Mouse (Mus musculus) neural tube, embryonic 12.5 days (tissue): ENCODE data around the gene Vsig4. TPM values are rescaled to one million over a fixed set of nuclear protein-coding genes. Genes with fewer than 3 reads are reported as not detected.
"Not testable (repeated sequence)": the region's sequence is repeated elsewhere in the genome, so short reads cannot be mapped to it uniquely, and the experiment has no call there.

Experiments
- ATAC-seq: fragments of 200-750 bp; cut with Nextera tagmentation; 2 replicates; pipeline ENCODE4 v1.8.0; 2017; ENCODE audit warnings: low read depth, mild to moderate bottlenecking, moderate TSS enrichment, moderate library complexity; ENCODE audit not compliant: low FRiP score
- H3K27ac ChIP-seq: fragments of 300-500 bp; sonication (generic); 2 replicates; pipeline ENCODE4 v1.5.1; 2016
- H3K27me3 ChIP-seq: fragments of 300-500 bp; sonication (generic); replicated peaks from 2 replicates; pipeline ENCODE4 v1.6.1; 2016; ENCODE audit warnings: mild to moderate bottlenecking
- H3K36me3 ChIP-seq: fragments of 300-500 bp; sonication (generic); 2 replicates; pipeline ENCODE4 v1.6.1; 2016; ENCODE audit warnings: mild to moderate bottlenecking
- H3K4me1 ChIP-seq: fragments of 300-500 bp; sonication (generic); 2 replicates; pipeline ENCODE4 v1.6.1; 2016
- H3K4me2 ChIP-seq: fragments of 300-500 bp; sonication (generic); replicated peaks from 2 replicates; pipeline ENCODE4 v1.6.1; 2016; ENCODE audit warnings: mild to moderate bottlenecking
- H3K4me3 ChIP-seq: fragments of 300-500 bp; sonication (generic); 2 replicates; pipeline ENCODE4 v1.5.1; 2016
- H3K9ac ChIP-seq: fragments of 300-500 bp; sonication (generic); 2 replicates; pipeline ENCODE4 v1.6.1; 2016; ENCODE audit warnings: mild to moderate bottlenecking
- H3K9me3 ChIP-seq: fragments of 300-500 bp; sonication (generic); 2 replicates; pipeline ENCODE4 v1.6.1; 2016; ENCODE audit warnings: mild to moderate bottlenecking
- WGBS: fragments of 180-500 bp; shearing (Covaris S2); methylation state at CpG from one replicate; pipeline ENCODE4 v1.1.7; 2016; 5-methylcytosine and 5-hydroxymethylcytosine counted together
- polyA plus RNA-seq: library from polyadenylated mRNA; unstranded; fragments of >200 nt; fragmentation: Nextera tagmentation; extraction: Ambion mirVana; gene quantifications from 2 replicates; pipeline ENCODE4 v1.2.1, GENCODE M21; 2016

Vsig4 gene
- polyA plus RNA-seq = not detected in 2 replicates

- H3K27me3 ChIP-seq = no peaks in the 10 kb centered on the region
- no peak for ATAC-seq
- no peaks in the 10 kb centered on the region for H3K4me1 ChIP-seq
- H3K36me3 ChIP-seq = no peaks in the 10 kb centered on the region
- no peak within 1 kb of the TSS for H3K9ac ChIP-seq
- 94% methylated on average over 3 of the region's 3 CpGs for WGBS
- H3K4me2 ChIP-seq = no peak within 1 kb of the TSS
- no peaks in the 10 kb centered on the region for H3K9me3 ChIP-seq
- H3K4me3 ChIP-seq = no peak within 1 kb of the TSS
- no peak within 1 kb of the TSS for H3K27ac ChIP-seq
Measured at GRCm38 (mm10) chrX:96293338-96293737, at the start of gene Vsig4. Vsig4 (minus strand) TSS chrX:96293438.

- Histone ChIP-seq H3K4me1 (no peaks in the 10 kb centered on the region), H3K9me3 (no peaks in the 10 kb centered on the region), H3K4me3 (no peak overlapping the region), H3K4me2 (no peak overlapping the region), H3K9ac (no peak overlapping the region), H3K27ac (no peak overlapping the region), H3K27me3 (no peaks in the 10 kb centered on the region), H3K36me3 (no peaks in the 10 kb centered on the region)
- ATAC-seq = no peak
- WGBS = 77% methylated on average over 2 of the region's 2 CpGs
Measured at GRCm38 (mm10) chrX:96339108-96339507, 45.9 kb upstream of the Vsig4 start.

DNA sequence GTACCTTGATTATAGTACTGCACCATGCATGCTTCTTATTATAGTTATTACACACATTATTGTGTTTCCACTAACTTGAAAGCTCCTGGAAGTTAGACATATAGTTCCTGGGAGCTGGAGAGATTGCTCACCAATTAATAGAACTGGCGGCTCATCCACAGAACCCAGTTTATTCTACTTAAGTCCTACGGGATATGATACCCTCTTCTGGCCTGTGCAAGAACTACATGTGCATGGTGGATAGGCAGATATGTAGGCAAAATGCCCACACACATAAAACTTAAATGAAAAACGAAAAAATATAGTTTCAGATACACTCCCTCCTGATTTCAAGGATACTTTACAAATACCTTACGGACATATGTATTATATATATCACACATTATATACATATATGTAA, 36.5 kb upstream of the Vsig4 start:
- H3K4me2 ChIP-seq = no peak overlapping the region
- no peaks in the 10 kb centered on the region for H3K27me3 ChIP-seq
- no peak overlapping the region for H3K4me3 ChIP-seq
- 52% methylated on average over 4 of the region's 4 CpGs for WGBS
- H3K27ac ChIP-seq = no peak overlapping the region
- H3K9ac ChIP-seq = no peak overlapping the region
- ATAC-seq = no peak
- H3K36me3 ChIP-seq = no peaks in the 10 kb centered on the region
- H3K9me3 ChIP-seq = no peaks in the 10 kb centered on the region
- no peaks in the 10 kb centered on the region for H3K4me1 ChIP-seq

DNA sequence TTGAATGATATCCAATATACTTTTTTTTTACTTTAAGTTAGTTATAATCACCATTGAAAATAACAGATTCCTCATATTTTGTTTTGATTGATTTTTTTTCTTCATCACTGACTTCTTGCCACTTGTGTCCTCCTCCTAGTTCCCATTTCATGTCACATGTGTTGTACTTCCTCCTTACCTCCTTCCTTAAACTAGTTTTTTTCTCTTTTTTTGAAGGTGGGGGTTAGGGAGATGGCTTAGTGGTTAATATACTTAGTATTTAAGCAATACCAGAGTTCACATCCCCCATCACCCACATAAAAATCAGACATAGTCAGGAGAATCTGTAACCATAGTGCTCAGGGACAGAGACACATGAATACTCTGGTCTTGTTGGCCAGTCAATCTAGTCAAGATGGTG, 36.7 kb downstream of the Vsig4 start:
- Histone ChIP-seq H3K9me3 (no peaks in the 10 kb centered on the region), H3K4me3 (no peak overlapping the region), H3K27ac (no peak overlapping the region), H3K36me3 (no peaks in the 10 kb centered on the region), H3K27me3 (no peaks in the 10 kb centered on the region), H3K4me1 (no peaks in the 10 kb centered on the region), H3K9ac (no peak overlapping the region), H3K4me2 (no peak overlapping the region)
- no peak for ATAC-seq

GRCm38 (mm10) chrX:96239644-96240043, 53.6 kb downstream of the Vsig4 start:
- Histone ChIP-seq H3K4me3 (no peak overlapping the region), H3K27me3 (no peaks in the 10 kb centered on the region), H3K27ac (no peak overlapping the region), H3K9me3 (no peaks in the 10 kb centered on the region), H3K36me3 (no peaks in the 10 kb centered on the region), H3K9ac (no peak overlapping the region), H3K4me2 (no peak overlapping the region), H3K4me1 (no peaks in the 10 kb centered on the region)
- ATAC-seq = no peak
- WGBS = 69% methylated on average over 2 of the region's 2 CpGs

DNA sequence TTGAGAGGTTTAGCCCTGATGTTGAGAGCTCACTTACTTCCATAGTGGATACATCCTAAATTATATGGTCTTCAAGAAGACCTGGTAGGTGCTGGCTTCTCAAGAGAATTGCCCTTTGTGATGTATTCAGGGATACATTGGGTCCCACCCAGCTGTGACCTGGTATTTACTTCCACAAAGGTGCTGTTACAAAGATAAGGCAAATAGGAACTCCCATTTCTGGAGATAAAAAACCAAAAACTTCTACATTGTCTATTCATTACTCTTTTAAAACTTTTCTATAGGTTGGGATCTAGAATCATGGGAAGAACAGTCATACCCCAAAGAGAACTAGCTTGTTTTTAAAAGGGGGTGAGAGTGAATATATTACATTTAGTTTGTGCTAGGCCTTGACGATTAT, 54.2 kb downstream of the Vsig4 start:
- Histone ChIP-seq H3K9me3 (no peaks in the 10 kb centered on the region), H3K4me3 (no peak overlapping the region), H3K27ac (no peak overlapping the region), H3K9ac (no peak overlapping the region), H3K4me1 (no peaks in the 10 kb centered on the region), H3K36me3 (no peaks in the 10 kb centered on the region), H3K27me3 (no peaks in the 10 kb centered on the region), H3K4me2 (no peak overlapping the region)
- 90% methylated on average over 1 of the region's 1 CpGs for WGBS
- ATAC-seq = no peak

GRCm38 (mm10) chrX:96235775-96236174, 57.5 kb downstream of the Vsig4 start:
- Histone ChIP-seq H3K9ac (no peak overlapping the region), H3K27me3 (no peaks in the 10 kb centered on the region), H3K4me1 (no peaks in the 10 kb centered on the region), H3K36me3 (no peaks in the 10 kb centered on the region), H3K27ac (no peak overlapping the region), H3K4me2 (no peak overlapping the region), H3K9me3 (no peaks in the 10 kb centered on the region), H3K4me3 (no peak overlapping the region)
- no peak for ATAC-seq
- WGBS = 77% methylated on average over 1 of the region's 1 CpGs

GRCm38 (mm10) chrX:96227030-96227429, 66.2 kb downstream of the Vsig4 start:
- Histone ChIP-seq H3K27me3 (no peaks in the 10 kb centered on the region), H3K4me3 (no peak overlapping the region), H3K9ac (no peak overlapping the region), H3K9me3 (no peaks in the 10 kb centered on the region), H3K36me3 (no peaks in the 10 kb centered on the region), H3K4me2 (no peak overlapping the region), H3K4me1 (no peaks in the 10 kb centered on the region), H3K27ac (no peak overlapping the region)
- no peak for ATAC-seq

GRCm38 (mm10) chrX:96225474-96225873, 67.8 kb downstream of the Vsig4 start:
- no peak for ATAC-seq
- no peaks in the 10 kb centered on the region for H3K36me3 ChIP-seq
- H3K27ac ChIP-seq = no peak overlapping the region

GRCm38 (mm10) chrX:96224210-96224609, 69.0 kb downstream of the Vsig4 start:
- ATAC-seq = no peak
- no peak overlapping the region for H3K4me2 ChIP-seq

More at GRCm38 (mm10) chrX:96225474-96225873, 67.8 kb downstream of the Vsig4 start:
- Histone ChIP-seq H3K4me3 (no peak overlapping the region), H3K27me3 (no peaks in the 10 kb centered on the region), H3K9ac (no peak overlapping the region), H3K4me2 (no peak overlapping the region), H3K9me3 (no peaks in the 10 kb centered on the region), H3K4me1 (no peaks in the 10 kb centered on the region)

GRCm38 (mm10) chrX:96218088-96218487, 75.2 kb downstream of the Vsig4 start:
- no peak for ATAC-seq
- Histone ChIP-seq H3K36me3 (no peaks in the 10 kb centered on the region), H3K9me3 (no peaks in the 10 kb centered on the region), H3K27ac (no peak overlapping the region), H3K4me2 (no peak overlapping the region), H3K27me3 (no peaks in the 10 kb centered on the region), H3K9ac (no peak overlapping the region), H3K4me1 (no peaks in the 10 kb centered on the region), H3K4me3 (no peak overlapping the region)
- 60% methylated on average over 1 of the region's 1 CpGs for WGBS

More at GRCm38 (mm10) chrX:96224210-96224609, 69.0 kb downstream of the Vsig4 start:
- 88% methylated on average over 6 of the region's 6 CpGs for WGBS
- no peak overlapping the region for H3K27ac ChIP-seq
- H3K9me3 ChIP-seq = no peaks in the 10 kb centered on the region
- no peaks in the 10 kb centered on the region for H3K27me3 ChIP-seq
- H3K36me3 ChIP-seq = no peaks in the 10 kb centered on the region
- H3K4me3 ChIP-seq = no peak overlapping the region
- H3K9ac ChIP-seq = no peak overlapping the region
- H3K4me1 ChIP-seq = no peaks in the 10 kb centered on the region

GRCm38 (mm10) chrX:96206872-96207271, 86.4 kb downstream of the Vsig4 start:
- H3K9me3 ChIP-seq = no peaks in the 10 kb centered on the region
- no peaks in the 10 kb centered on the region for H3K4me1 ChIP-seq
- 46% methylated on average over 1 of the region's 1 CpGs for WGBS
- H3K4me2 ChIP-seq = no peak overlapping the region
- no peak overlapping the region for H3K9ac ChIP-seq
- no peak overlapping the region for H3K4me3 ChIP-seq
- no peak for ATAC-seq
- no peaks in the 10 kb centered on the region for H3K27me3 ChIP-seq
- no peaks in the 10 kb centered on the region for H3K36me3 ChIP-seq
- no peak overlapping the region for H3K27ac ChIP-seq

GRCm38 (mm10) chrX:96205143-96205542, 88.1 kb downstream of the Vsig4 start:
- ATAC-seq, H3K27ac ChIP-seq, H3K4me2 ChIP-seq, H3K9ac ChIP-seq, H3K36me3 ChIP-seq, H3K4me3 ChIP-seq, H3K4me1 ChIP-seq, H3K9me3 ChIP-seq, H3K27me3 ChIP-seq: not testable (repeated sequence)
- WGBS = 92% methylated on average over 3 of the region's 3 CpGs
